Mouse (Mus musculus) kidney, postnatal 0 days (tissue): ENCODE results near the gene Pcsk5. TPM values are rescaled to one million over a fixed set of nuclear protein-coding genes. Genes with fewer than 3 reads are reported as not detected.

ENCODE experiments used
- ATAC-seq: fragments of 200-750 bp; cut with Nextera tagmentation; replicated peaks from 2 replicates; pipeline ENCODE4 v1.8.0; 2017; ENCODE audit warnings: low read depth, moderate number of reproducible peaks, moderate TSS enrichment, moderate library complexity; ENCODE audit not compliant: low FRiP score
- DNase-seq: peaks from one replicate; pipeline ENCODE4 v3.0.0-alpha.2; 2016; ENCODE audit warnings: low spot score
- H3K27ac ChIP-seq: fragments of 300-500 bp; sonication (generic); 2 replicates; pipeline ENCODE4 v1.5.1; 2014; ENCODE audit warnings: mild to moderate bottlenecking
- H3K27me3 ChIP-seq: fragments of 300-500 bp; sonication (generic); 2 replicates; pipeline ENCODE4 v1.6.1; 2014; ENCODE audit warnings: low read length, mixed read lengths; ENCODE audit not compliant: insufficient read depth
- H3K36me3 ChIP-seq: fragments of 300-500 bp; sonication (generic); 2 replicates; pipeline ENCODE4 v1.6.1; 2014; ENCODE audit warnings: low read length, mixed read lengths; ENCODE audit not compliant: insufficient read depth
- H3K4me1 ChIP-seq: fragments of 300-500 bp; sonication (generic); replicated peaks from 2 replicates; pipeline ENCODE4 v1.6.1; 2014; ENCODE audit warnings: antibody characterized with exemption, low read length, mixed read lengths; ENCODE audit not compliant: insufficient read depth
- H3K4me2 ChIP-seq: fragments of 300-500 bp; sonication (generic); 2 replicates; pipeline ENCODE4 v1.6.1; 2014; ENCODE audit warnings: mild to moderate bottlenecking, low read length, moderate library complexity, mixed read lengths
- H3K4me3 ChIP-seq: fragments of 300-500 bp; sonication (generic); replicated peaks from 2 replicates; pipeline ENCODE4 v1.5.1; 2014; ENCODE audit warnings: low read depth, low read length
- H3K9ac ChIP-seq: fragments of 300-500 bp; sonication (generic); 2 replicates; pipeline ENCODE4 v1.6.1; 2014; ENCODE audit warnings: low read depth, low read length
- H3K9me3 ChIP-seq: fragments of 300-500 bp; sonication (generic); replicated peaks from 2 replicates; pipeline ENCODE4 v1.6.1; 2016; ENCODE audit warnings: low read length, inconsistent platforms, mixed read lengths
- CTCF ChIP-seq: IDR thresholded peaks from 2 replicates; pipeline ENCODE4 v1.5.1; 2016; ENCODE audit warnings: antibody characterized with exemption, low read depth, mild to moderate bottlenecking, moderate library complexity
- WGBS: fragments of 180-500 bp; shearing (Covaris S2); extraction: QIAGEN DNeasy Blood & Tissue Kit; methylation state at CpG from one replicate; pipeline ENCODE4 v1.1.7; 2014; 5-methylcytosine and 5-hydroxymethylcytosine counted together
- polyA plus RNA-seq: library from polyadenylated mRNA; unstranded; fragments of >200 nt; fragmentation: Nextera tagmentation; extraction: Ambion mirVana; gene quantifications from 2 replicates; pipeline ENCODE4 v1.2.1, GENCODE M21; 2015

The Pcsk5 gene
- polyA plus RNA-seq, 1 experiment from 2014 or later: 17.4 TPM

GRCm38 (mm10) chr19:17385426-17385825, 452.0 kb downstream of the Pcsk5 start:
- no peak overlapping the region for H3K4me2 ChIP-seq
- H3K4me3 ChIP-seq: no peak overlapping the region
- DNase-seq (peak; percentile 31), ATAC-seq (no peak)
- WGBS: 38% methylated on average over 1 of the region's 1 CpGs
- no peaks in the 10 kb centered on the region for H3K36me3 ChIP-seq
- H3K27ac ChIP-seq: no peak overlapping the region
- TF ChIP-seq CTCF: no peak
- no peak overlapping the region for H3K9ac ChIP-seq
- H3K4me1 ChIP-seq: 0 out of 2 replicates have a peak, but pooled peaks cover 3% of the 10 kb centered on the region
- no peaks in the 10 kb centered on the region for H3K9me3 ChIP-seq
- H3K27me3 ChIP-seq: no peaks in the 10 kb centered on the region

GRCm38 (mm10) chr19:17385022-17385421, 452.4 kb downstream of the Pcsk5 start:
- 89% methylated on average over 4 of the region's 4 CpGs for WGBS
- ATAC-seq (no peak), DNase-seq (no peak)
- Histone ChIP-seq H3K9me3 (no peaks in the 10 kb centered on the region), H3K36me3 (no peaks in the 10 kb centered on the region), H3K4me2 (no peak overlapping the region), H3K4me3 (no peak overlapping the region), H3K4me1 (0 out of 2 replicates have a peak, but pooled peaks cover 3% of the 10 kb centered on the region), H3K27me3 (no peaks in the 10 kb centered on the region), H3K27ac (peak overlapping the region; percentile 47; the same call in 1 of the 2 replicates), H3K9ac (no peak overlapping the region)
- no peak for TF ChIP-seq CTCF

- no peak for ATAC-seq
- 90% methylated on average over 6 of the region's 6 CpGs for WGBS
Observed at GRCm38 (mm10) chr19:17382807-17383397, 454.5 kb downstream of the Pcsk5 start.

More at GRCm38 (mm10) chr19:17382807-17383397, 454.5 kb downstream of the Pcsk5 start:
- no peak for TF ChIP-seq CTCF
- no peak for DNase-seq
- Histone ChIP-seq H3K9me3 (no peaks in the 10 kb centered on the region), H3K27ac (no peak overlapping the region), H3K9ac (no peak overlapping the region), H3K27me3 (no peaks in the 10 kb centered on the region), H3K4me3 (no peak overlapping the region), H3K4me2 (no peak overlapping the region), H3K36me3 (no peaks in the 10 kb centered on the region), H3K4me1 (0 out of 2 replicates have a peak, but pooled peaks cover 3% of the 10 kb centered on the region)
